Mouse (Mus musculus) liver, postnatal 0 days (tissue): Measurements from ENCODE around the gene Cmya5.

Experiments
- CTCF ChIP-seq: sonication (generic); IDR thresholded peaks from 2 replicates; pipeline ENCODE4 v1.5.1; 2016; ENCODE audit warnings: antibody characterized with exemption, low read depth
- EP300 ChIP-seq: IDR thresholded peaks from 2 replicates; pipeline ENCODE4 v1.6.1; 2016; ENCODE audit warnings: antibody characterized with exemption, low read depth, mild to moderate bottlenecking

GRCm38 (mm10) chr13:93069481-93069880 lies 75.0 kb downstream of the Cmya5 start:
- TF ChIP-seq CTCF (peak; percentile 17; the same call in 1 of the 2 replicates), EP300 (no peak)
